Mouse (Mus musculus) adrenal gland, postnatal 25 days (tissue): ENCODE measurements around the gene Mpp3. TPM values are rescaled to one million over a fixed set of nuclear protein-coding genes. Genes with fewer than 3 reads are reported as not detected.
"Not testable (repeated sequence)": the region's sequence is repeated elsewhere in the genome, so short reads cannot be mapped to it uniquely, and the experiment has no call there.

Experiments
- DNase-seq: peaks from one replicate; pipeline ENCODE4 v3.0.0; 2021; ENCODE audit warnings: mixed read lengths
- total RNA-seq: library from RNA; stranded (reverse); gene quantifications from 2 replicates; pipeline ENCODE4 v1.2.3, GENCODE M21; 2021

Mpp3 gene
- total RNA-seq, 1 experiment from 2014 or later, result 12.6 TPM

- DNase-seq, result no peak
Measured at GRCm38 (mm10) chr11:102010140-102010539, 18.1 kb downstream of the Mpp3 start.

GRCm38 (mm10) chr11:102008954-102009637 is 19.2 kb downstream of the Mpp3 start:
- DNase-seq, result no peak

GRCm38 (mm10) chr11:102008372-102008771 is 19.9 kb downstream of the Mpp3 start:
- no peak for DNase-seq

- no peak for DNase-seq
Measured at GRCm38 (mm10) chr11:102006688-102007087, 21.6 kb downstream of the Mpp3 start.

- no peak for DNase-seq
Measured at GRCm38 (mm10) chr11:102006271-102006670, 22.0 kb downstream of the Mpp3 start.

- no peak for DNase-seq
Measured at GRCm38 (mm10) chr11:102004251-102004650, 24.0 kb downstream of the Mpp3 start.

GRCm38 (mm10) chr11:101999466-101999865 is 28.8 kb downstream of the Mpp3 start:
- no peak for DNase-seq

- no peak for DNase-seq
Measured at GRCm38 (mm10) chr11:101998258-101998657, 30.0 kb downstream of the Mpp3 start.

- no peak for DNase-seq
Measured at GRCm38 (mm10) chr11:101995938-101996337, 32.3 kb downstream of the Mpp3 start.

- DNase-seq, result no peak
Measured at GRCm38 (mm10) chr11:101994100-101994499, 34.2 kb downstream of the Mpp3 start.

- DNase-seq, result no peak
Measured at GRCm38 (mm10) chr11:101992411-101992810, 35.9 kb downstream of the Mpp3 start.

- DNase-seq, result no peak
Measured at GRCm38 (mm10) chr11:101991813-101992212, 36.4 kb downstream of the Mpp3 start.

GRCm38 (mm10) chr11:101990244-101990643 is 38.0 kb downstream of the Mpp3 start:
- DNase-seq, result no peak

GRCm38 (mm10) chr11:101986913-101987312 is 41.3 kb downstream of the Mpp3 start, which contains the start of gene Dusp3:
Gene Dusp3 (minus strand): TSS chr11:101987013.
- no peak for DNase-seq

- peak; percentile 80 for DNase-seq
Measured at GRCm38 (mm10) chr11:101985990-101986389, 42.3 kb downstream of the Mpp3 start.

GRCm38 (mm10) chr11:101985450-101985849 is 42.8 kb downstream of the Mpp3 start:
- not testable (repeated sequence) for DNase-seq

GRCm38 (mm10) chr11:101984054-101985025 is 43.9 kb downstream of the Mpp3 start, which contains the start of gene Cfap97d1:
Gene Cfap97d1 (plus strand): TSS chr11:101984279.
- peak; percentile 92 for DNase-seq

- DNase-seq, result no peak
Measured at GRCm38 (mm10) chr11:101983431-101983921, 44.8 kb downstream of the Mpp3 start.

GRCm38 (mm10) chr11:101982981-101983411 is 45.3 kb downstream of the Mpp3 start:
- DNase-seq, result no peak

GRCm38 (mm10) chr11:101981850-101982249 is 46.4 kb downstream of the Mpp3 start:
- no peak for DNase-seq

GRCm38 (mm10) chr11:101980603-101981157 is 47.6 kb downstream of the Mpp3 start:
- no peak for DNase-seq

- DNase-seq, result no peak
Measured at GRCm38 (mm10) chr11:101979140-101979539, 49.1 kb downstream of the Mpp3 start.
